Mouse (Mus musculus) kidney, embryonic 15.5 days (tissue): ENCODE measurements around the gene Zfp148. TPM values are rescaled to one million over a fixed set of nuclear protein-coding genes. Genes with fewer than 3 reads are reported as not detected.

Experiments used
- ATAC-seq: fragments of 200-750 bp; cut with Nextera tagmentation; replicated peaks from 2 replicates; pipeline ENCODE4 v1.8.0; 2017; ENCODE audit warnings: moderate TSS enrichment; ENCODE audit not compliant: low FRiP score
- H3K27ac ChIP-seq: fragments of 300-500 bp; sonication (generic); 2 replicates; pipeline ENCODE4 v1.5.1; 2015; ENCODE audit warnings: mild to moderate bottlenecking, inconsistent platforms
- H3K27me3 ChIP-seq: fragments of 300-500 bp; sonication (generic); 2 replicates; pipeline ENCODE4 v1.6.1; 2015; ENCODE audit warnings: inconsistent platforms
- H3K36me3 ChIP-seq: fragments of 300-500 bp; sonication (generic); 2 replicates; pipeline ENCODE4 v1.6.1; 2015; ENCODE audit warnings: inconsistent platforms
- H3K4me1 ChIP-seq: fragments of 300-500 bp; sonication (generic); 2 replicates; pipeline ENCODE4 v1.6.1; 2015; ENCODE audit warnings: inconsistent platforms
- H3K4me2 ChIP-seq: fragments of 300-500 bp; sonication (generic); 2 replicates; pipeline ENCODE4 v1.6.1; 2015; ENCODE audit warnings: moderate library complexity, mild to moderate bottlenecking, inconsistent platforms
- H3K4me3 ChIP-seq: fragments of 300-500 bp; sonication (generic); replicated peaks from 2 replicates; pipeline ENCODE4 v1.5.1; 2015; ENCODE audit warnings: mild to moderate bottlenecking, inconsistent platforms
- H3K9ac ChIP-seq: fragments of 300-500 bp; sonication (generic); 2 replicates; pipeline ENCODE4 v1.6.1; 2015; ENCODE audit warnings: mild to moderate bottlenecking, inconsistent platforms
- H3K9me3 ChIP-seq: fragments of 300-500 bp; sonication (generic); replicated peaks from 2 replicates; pipeline ENCODE4 v1.6.1; 2016; ENCODE audit warnings: inconsistent platforms
- WGBS: fragments of 180-500 bp; shearing (Covaris S2); methylation state at CpG from one replicate; pipeline ENCODE4 v1.1.7; 2015; ENCODE audit warnings: mixed read lengths; 5-methylcytosine and 5-hydroxymethylcytosine counted together
- polyA plus RNA-seq: library from polyadenylated mRNA; unstranded; fragments of >200 nt; fragmentation: Nextera tagmentation; extraction: Ambion mirVana; gene quantifications from 2 replicates; pipeline ENCODE4 v1.2.1, GENCODE M21; 2015

The Zfp148 gene
- polyA plus RNA-seq, 1 experiment from 2014 or later = 57.7 TPM

- H3K9me3 ChIP-seq = no peaks in the 10 kb centered on the region
- H3K4me2 ChIP-seq = peak overlapping the region; percentile 70
- H3K36me3 ChIP-seq = no peaks in the 10 kb centered on the region
- 28% methylated on average over 4 of the region's 4 CpGs for WGBS
- peak overlapping the region; percentile 25 for H3K9ac ChIP-seq
- peaks cover 22% of the 10 kb centered on the region for H3K4me1 ChIP-seq
- H3K27me3 ChIP-seq = no peaks in the 10 kb centered on the region
- H3K27ac ChIP-seq = no peak overlapping the region
- H3K4me3 ChIP-seq = peak overlapping the region; percentile 38
- ATAC-seq = 0 out of 2 replicates have a peak, but pooled peaks have one; percentile 40
Observed at GRCm38 (mm10) chr16:33517627-33518026, 137.0 kb downstream of the Zfp148 start.

- Histone ChIP-seq H3K9ac (no peak overlapping the region), H3K4me2 (no peak overlapping the region), H3K27ac (no peak overlapping the region), H3K4me1 (peaks cover 22% of the 10 kb centered on the region), H3K9me3 (no peaks in the 10 kb centered on the region), H3K4me3 (no peak overlapping the region), H3K27me3 (no peaks in the 10 kb centered on the region), H3K36me3 (no peaks in the 10 kb centered on the region)
- WGBS = 41% methylated on average over 7 of the region's 7 CpGs
- ATAC-seq = no peak
Observed at GRCm38 (mm10) chr16:33518236-33518635, 137.6 kb downstream of the Zfp148 start.

GRCm38 (mm10) chr16:33519916-33520568, 139.4 kb downstream of the Zfp148 start:
- ATAC-seq = no peak
- no peak overlapping the region for H3K4me3 ChIP-seq
- peaks cover 22% of the 10 kb centered on the region for H3K4me1 ChIP-seq
- no peaks in the 10 kb centered on the region for H3K27me3 ChIP-seq
- no peak overlapping the region for H3K9ac ChIP-seq
- H3K4me2 ChIP-seq = no peak overlapping the region
- H3K9me3 ChIP-seq = no peaks in the 10 kb centered on the region
- H3K27ac ChIP-seq = no peak overlapping the region
- no peaks in the 10 kb centered on the region for H3K36me3 ChIP-seq
- WGBS = 65% methylated on average over 6 of the region's 6 CpGs

GRCm38 (mm10) chr16:33522516-33522915, 141.9 kb downstream of the Zfp148 start:
- no peaks in the 10 kb centered on the region for H3K27me3 ChIP-seq
- ATAC-seq = no peak
- no peak overlapping the region for H3K9ac ChIP-seq
- no peak overlapping the region for H3K27ac ChIP-seq
- H3K4me1 ChIP-seq = peaks cover 14% of the 10 kb centered on the region
- H3K4me2 ChIP-seq = no peak overlapping the region
- H3K4me3 ChIP-seq = no peak overlapping the region
- no peaks in the 10 kb centered on the region for H3K9me3 ChIP-seq
- no peaks in the 10 kb centered on the region for H3K36me3 ChIP-seq
- WGBS = 55% methylated on average over 4 of the region's 4 CpGs

GRCm38 (mm10) chr16:33523571-33523970, 142.9 kb downstream of the Zfp148 start:
- peaks cover 4% of the 10 kb centered on the region; the same call in 1 of the 2 replicates for H3K9me3 ChIP-seq
- no peak overlapping the region for H3K4me3 ChIP-seq
- H3K36me3 ChIP-seq = no peaks in the 10 kb centered on the region
- ATAC-seq = no peak
- 69% methylated on average over 10 of the region's 10 CpGs for WGBS
- H3K27ac ChIP-seq = no peak overlapping the region
- no peaks in the 10 kb centered on the region for H3K27me3 ChIP-seq
- no peak overlapping the region for H3K9ac ChIP-seq
- H3K4me1 ChIP-seq = 0 out of 2 replicates have a peak, but pooled peaks cover 3% of the 10 kb centered on the region
- H3K4me2 ChIP-seq = no peak overlapping the region

GRCm38 (mm10) chr16:33529502-33530454, 149.1 kb downstream of the Zfp148 start:
- Histone ChIP-seq H3K4me3 (no peak overlapping the region), H3K9ac (no peak overlapping the region), H3K4me2 (no peak overlapping the region), H3K27ac (peak overlapping the region; percentile 74), H3K4me1 (peaks cover 32% of the 10 kb centered on the region), H3K27me3 (no peaks in the 10 kb centered on the region), H3K9me3 (peaks cover 4% of the 10 kb centered on the region; the same call in 1 of the 2 replicates), H3K36me3 (no peaks in the 10 kb centered on the region)
- ATAC-seq = 0 out of 2 replicates have a peak, but pooled peaks have one; percentile 26
- 61% methylated on average over 11 of the region's 11 CpGs for WGBS

GRCm38 (mm10) chr16:33531184-33531583, 150.5 kb downstream of the Zfp148 start:
- peaks cover 32% of the 10 kb centered on the region for H3K4me1 ChIP-seq
- H3K36me3 ChIP-seq = no peaks in the 10 kb centered on the region
- H3K4me2 ChIP-seq = no peak overlapping the region
- ATAC-seq = no peak; the same call in 1 of the 2 replicates
- 42% methylated on average over 8 of the region's 8 CpGs for WGBS
- no peak overlapping the region for H3K4me3 ChIP-seq
- H3K27me3 ChIP-seq = no peaks in the 10 kb centered on the region
- no peak overlapping the region for H3K27ac ChIP-seq
- peaks cover 4% of the 10 kb centered on the region; the same call in 1 of the 2 replicates for H3K9me3 ChIP-seq
- H3K9ac ChIP-seq = no peak overlapping the region

GRCm38 (mm10) chr16:33536456-33536855, 155.8 kb downstream of the Zfp148 start:
- Histone ChIP-seq H3K4me1 (peaks cover 17% of the 10 kb centered on the region), H3K4me2 (no peak overlapping the region), H3K9ac (no peak overlapping the region), H3K4me3 (no peak overlapping the region), H3K9me3 (no peaks in the 10 kb centered on the region), H3K27ac (no peak overlapping the region), H3K27me3 (no peaks in the 10 kb centered on the region), H3K36me3 (no peaks in the 10 kb centered on the region)
- WGBS = 78% methylated on average over 8 of the region's 8 CpGs
- no peak for ATAC-seq

GRCm38 (mm10) chr16:33537499-33538225, 157.0 kb downstream of the Zfp148 start:
- ATAC-seq = no peak
- H3K36me3 ChIP-seq = no peaks in the 10 kb centered on the region
- 69% methylated on average over 21 of the region's 21 CpGs for WGBS
- H3K27ac ChIP-seq = no peak overlapping the region
- no peak overlapping the region for H3K4me2 ChIP-seq
- no peaks in the 10 kb centered on the region for H3K27me3 ChIP-seq
- peaks cover 6% of the 10 kb centered on the region; the same call in 1 of the 2 replicates for H3K4me1 ChIP-seq
- H3K4me3 ChIP-seq = no peak overlapping the region
- no peak overlapping the region for H3K9ac ChIP-seq
- no peaks in the 10 kb centered on the region for H3K9me3 ChIP-seq

GRCm38 (mm10) chr16:33544346-33544745, 163.7 kb downstream of the Zfp148 start:
- no peaks in the 10 kb centered on the region for H3K27me3 ChIP-seq
- H3K4me1 ChIP-seq = no peaks in the 10 kb centered on the region
- ATAC-seq = no peak
- H3K4me2 ChIP-seq = no peak overlapping the region
- H3K36me3 ChIP-seq = no peaks in the 10 kb centered on the region
- H3K4me3 ChIP-seq = no peak overlapping the region
- H3K9ac ChIP-seq = no peak overlapping the region
- no peak overlapping the region for H3K27ac ChIP-seq
- H3K9me3 ChIP-seq = no peaks in the 10 kb centered on the region
- 89% methylated on average over 2 of the region's 2 CpGs for WGBS

- 72% methylated on average over 4 of the region's 4 CpGs for WGBS
- Histone ChIP-seq H3K9me3 (no peaks in the 10 kb centered on the region), H3K4me1 (no peaks in the 10 kb centered on the region), H3K9ac (no peak overlapping the region), H3K4me3 (no peak overlapping the region), H3K27ac (no peak overlapping the region), H3K27me3 (no peaks in the 10 kb centered on the region), H3K36me3 (no peaks in the 10 kb centered on the region), H3K4me2 (no peak overlapping the region)
- ATAC-seq = no peak
Observed at GRCm38 (mm10) chr16:33545530-33545929, 164.9 kb downstream of the Zfp148 start.
